Mouse (Mus musculus): ENCODE data around the gene Srgap3. TPM values are rescaled to one million over a fixed set of nuclear protein-coding genes. Genes with fewer than 3 reads are reported as not detected.
A peak's percentile ranks its signal among the peaks of the same experiment; 100 is the strongest.

Gene Srgap3
- polyA plus RNA-seq, 1 experiment from 2014 or later = 7.0 TPM

GRCm38 (mm10) chr6:112741766-112742165, 205.3 kb downstream of the Srgap3 start:
- no peaks in the 10 kb centered on the region for H3K9me3 ChIP-seq
- H3K4me1 ChIP-seq = no peaks in the 10 kb centered on the region
- WGBS = 85% methylated on average over 5 of the region's 5 CpGs
- no peak overlapping the region for H3K9ac ChIP-seq
- ATAC-seq (ENCODE audit: low FRiP score, low read depth) = no peak
- no peak overlapping the region for H3K4me2 ChIP-seq (replicated peaks)
- H3K27ac ChIP-seq = no peak overlapping the region
- H3K36me3 ChIP-seq = peaks cover 36% of the 10 kb centered on the region
- no peaks in the 10 kb centered on the region for H3K27me3 ChIP-seq
- no peak overlapping the region for H3K4me3 ChIP-seq

- H3K4me3 ChIP-seq = no peak overlapping the region
- H3K4me2 ChIP-seq (replicated peaks) = no peak overlapping the region
- no peak for ATAC-seq (ENCODE audit: low FRiP score, low read depth)
- WGBS = 87% methylated on average over 3 of the region's 3 CpGs
- no peak overlapping the region for H3K9ac ChIP-seq
- no peaks in the 10 kb centered on the region for H3K9me3 ChIP-seq
- H3K27me3 ChIP-seq = no peaks in the 10 kb centered on the region
- no peaks in the 10 kb centered on the region for H3K4me1 ChIP-seq
- H3K36me3 ChIP-seq = peaks cover 44% of the 10 kb centered on the region
- no peak overlapping the region for H3K27ac ChIP-seq
Measured at GRCm38 (mm10) chr6:112739635-112740034, 207.4 kb downstream of the Srgap3 start.

GRCm38 (mm10) chr6:112738924-112739323, 208.1 kb downstream of the Srgap3 start:
- Histone ChIP-seq H3K27ac (no peak overlapping the region), H3K4me3 (no peak overlapping the region), H3K9ac (no peak overlapping the region), H3K36me3 (peaks cover 50% of the 10 kb centered on the region), H3K27me3 (no peaks in the 10 kb centered on the region), H3K9me3 (no peaks in the 10 kb centered on the region), H3K4me2 (replicated peaks) (no peak overlapping the region), H3K4me1 (no peaks in the 10 kb centered on the region)
- 90% methylated on average over 6 of the region's 6 CpGs for WGBS
- ATAC-seq (ENCODE audit: low FRiP score, low read depth) = no peak

- 92% methylated on average over 3 of the region's 3 CpGs for WGBS
- no peaks in the 10 kb centered on the region for H3K4me1 ChIP-seq
- H3K4me3 ChIP-seq = no peak overlapping the region
- H3K36me3 ChIP-seq = peaks cover 53% of the 10 kb centered on the region
- ATAC-seq (ENCODE audit: low FRiP score, low read depth) = no peak
- H3K27me3 ChIP-seq = no peaks in the 10 kb centered on the region
- no peak overlapping the region for H3K27ac ChIP-seq
- H3K4me2 ChIP-seq (replicated peaks) = no peak overlapping the region
- no peak overlapping the region for H3K9ac ChIP-seq
- 0 out of 2 replicates have a peak, but pooled peaks cover 4% of the 10 kb centered on the region for H3K9me3 ChIP-seq
Measured at GRCm38 (mm10) chr6:112736471-112736870, 210.6 kb downstream of the Srgap3 start.

GRCm38 (mm10) chr6:112735054-112735453, 212.0 kb downstream of the Srgap3 start:
- 0 out of 2 replicates have a peak, but pooled peaks cover 4% of the 10 kb centered on the region for H3K9me3 ChIP-seq
- H3K27me3 ChIP-seq = no peaks in the 10 kb centered on the region
- H3K4me3 ChIP-seq = no peak overlapping the region
- H3K27ac ChIP-seq = no peak overlapping the region
- no peaks in the 10 kb centered on the region for H3K4me1 ChIP-seq
- no peak overlapping the region for H3K4me2 ChIP-seq (replicated peaks)
- no peak for ATAC-seq (ENCODE audit: low FRiP score, low read depth)
- 78% methylated on average over 2 of the region's 2 CpGs for WGBS
- H3K9ac ChIP-seq = no peak overlapping the region
- peaks cover 58% of the 10 kb centered on the region for H3K36me3 ChIP-seq

- H3K9me3 ChIP-seq = 0 out of 2 replicates have a peak, but pooled peaks cover 4% of the 10 kb centered on the region
- no peak overlapping the region for H3K4me3 ChIP-seq
- H3K4me2 ChIP-seq (replicated peaks) = no peak overlapping the region
- peaks cover 53% of the 10 kb centered on the region for H3K36me3 ChIP-seq
- no peak overlapping the region for H3K9ac ChIP-seq
- no peak overlapping the region for H3K27ac ChIP-seq
- 71% methylated on average over 5 of the region's 5 CpGs for WGBS
- peaks cover 7% of the 10 kb centered on the region for H3K4me1 ChIP-seq
- H3K27me3 ChIP-seq = no peaks in the 10 kb centered on the region
- no peak for ATAC-seq (ENCODE audit: low FRiP score, low read depth)
Measured at GRCm38 (mm10) chr6:112733942-112734341, 213.1 kb downstream of the Srgap3 start.

GRCm38 (mm10) chr6:112732434-112732833, 214.6 kb downstream of the Srgap3 start:
- WGBS = 97% methylated on average over 3 of the region's 3 CpGs
- Histone ChIP-seq H3K27me3 (no peaks in the 10 kb centered on the region), H3K4me1 (peaks cover 16% of the 10 kb centered on the region), H3K9ac (no peak overlapping the region), H3K36me3 (peaks cover 39% of the 10 kb centered on the region), H3K4me3 (no peak overlapping the region), H3K27ac (no peak overlapping the region), H3K4me2 (replicated peaks) (no peak overlapping the region), H3K9me3 (0 out of 2 replicates have a peak, but pooled peaks cover 4% of the 10 kb centered on the region)
- no peak for ATAC-seq (ENCODE audit: low FRiP score, low read depth)

- H3K36me3 ChIP-seq = peaks cover 45% of the 10 kb centered on the region
- WGBS = 93% methylated on average over 10 of the region's 10 CpGs
Measured at GRCm38 (mm10) chr6:112731386-112731785, 215.7 kb downstream of the Srgap3 start.

GRCm38 (mm10) chr6:112728760-112729422, 218.2 kb downstream of the Srgap3 start:
- WGBS = 6% methylated on average over 17 of the region's 17 CpGs
- ATAC-seq (ENCODE audit: low FRiP score, low read depth) = peak; percentile 84
- Histone ChIP-seq H3K9me3 (0 out of 2 replicates have a peak, but pooled peaks cover 4% of the 10 kb centered on the region), H3K27ac (peak overlapping the region; percentile 48; the same call in 1 of the 2 replicates), H3K4me3 (peak overlapping the region; percentile 34), H3K4me2 (replicated peaks) (peak overlapping the region; percentile 53), H3K9ac (peak overlapping the region; percentile 39), H3K36me3 (peaks cover 28% of the 10 kb centered on the region), H3K4me1 (peaks cover 16% of the 10 kb centered on the region), H3K27me3 (no peaks in the 10 kb centered on the region)

More at GRCm38 (mm10) chr6:112731386-112731785, 215.7 kb downstream of the Srgap3 start:
- no peak for ATAC-seq (ENCODE audit: low FRiP score, low read depth)
- H3K9me3 ChIP-seq = 0 out of 2 replicates have a peak, but pooled peaks cover 4% of the 10 kb centered on the region
- H3K27me3 ChIP-seq = no peaks in the 10 kb centered on the region
- no peak overlapping the region for H3K27ac ChIP-seq
- H3K4me1 ChIP-seq = peaks cover 16% of the 10 kb centered on the region
- no peak overlapping the region for H3K9ac ChIP-seq
- no peak overlapping the region for H3K4me3 ChIP-seq
- H3K4me2 ChIP-seq (replicated peaks) = no peak overlapping the region

GRCm38 (mm10) chr6:112725468-112725867, 221.6 kb downstream of the Srgap3 start:
- 85% methylated on average over 4 of the region's 4 CpGs for WGBS
- ATAC-seq (ENCODE audit: low FRiP score, low read depth) = no peak
- Histone ChIP-seq H3K27ac (no peak overlapping the region), H3K9me3 (no peaks in the 10 kb centered on the region), H3K4me3 (no peak overlapping the region), H3K27me3 (no peaks in the 10 kb centered on the region), H3K36me3 (peaks cover 17% of the 10 kb centered on the region), H3K9ac (no peak overlapping the region), H3K4me1 (peaks cover 16% of the 10 kb centered on the region), H3K4me2 (replicated peaks) (no peak overlapping the region)

GRCm38 (mm10) chr6:112720409-112721080, 226.5 kb downstream of the Srgap3 start:
- 91% methylated on average over 5 of the region's 5 CpGs for WGBS

GRCm38 (mm10) chr6:112719983-112720382, 227.1 kb downstream of the Srgap3 start:
- Histone ChIP-seq H3K4me1 (no peaks in the 10 kb centered on the region), H3K36me3 (peaks cover 6% of the 10 kb centered on the region), H3K9me3 (no peaks in the 10 kb centered on the region), H3K4me2 (replicated peaks) (no peak overlapping the region), H3K27me3 (no peaks in the 10 kb centered on the region), H3K27ac (no peak overlapping the region), H3K4me3 (no peak overlapping the region), H3K9ac (no peak overlapping the region)
- no peak for ATAC-seq (ENCODE audit: low FRiP score, low read depth)
- WGBS = 100% methylated on average over 1 of the region's 1 CpGs

More at GRCm38 (mm10) chr6:112720409-112721080, 226.5 kb downstream of the Srgap3 start:
- no peak overlapping the region for H3K9ac ChIP-seq
- no peaks in the 10 kb centered on the region for H3K4me1 ChIP-seq
- peaks cover 6% of the 10 kb centered on the region for H3K36me3 ChIP-seq
- H3K4me3 ChIP-seq = no peak overlapping the region
- no peaks in the 10 kb centered on the region for H3K9me3 ChIP-seq
- no peak overlapping the region for H3K4me2 ChIP-seq (replicated peaks)
- no peak for ATAC-seq (ENCODE audit: low FRiP score, low read depth)
- H3K27me3 ChIP-seq = no peaks in the 10 kb centered on the region
- no peak overlapping the region for H3K27ac ChIP-seq

Measured in limb, embryonic 13.5 days (tissue).